9 mouse cellular contexts compared by ENCODE assay signal in the genomic region with DNA sequence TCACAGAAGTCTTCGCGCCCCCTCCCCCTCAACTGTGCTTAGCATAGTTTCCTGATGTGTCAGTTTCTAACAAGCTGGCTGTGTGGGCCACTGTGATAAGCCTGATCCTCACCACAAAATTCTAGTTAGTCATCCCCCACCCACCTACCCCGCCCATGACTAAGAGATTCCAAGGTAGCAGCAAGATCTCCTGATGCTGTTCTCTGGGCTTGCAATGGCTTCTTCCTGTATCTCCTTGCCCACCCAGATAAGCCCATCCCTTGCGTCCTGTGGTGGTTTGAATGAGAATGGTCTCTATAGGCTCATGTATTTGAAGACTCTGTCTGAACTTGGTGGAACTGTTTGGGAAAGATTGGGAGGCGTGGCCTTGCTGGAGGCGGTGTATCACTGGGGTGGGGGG. TPM values are rescaled to one million over a fixed set of nuclear protein-coding genes. Genes with fewer than 3 reads are reported as not detected.
DNase-seq lines count a peak whose midpoint lies in the region; ATAC-seq lines count a peak whose summit lies in the region.
"Had no signal": no experiment of that assay in that cellular context is flagged by ENCODE, and none has a peak within 500 bp of the region (broad histone marks: within the 10 kb centered on the region; RNA-seq: fewer than 3 reads in every experiment).

No protein-coding gene starts in this region.

- peaks cover 59% of the 10 kb centered on the region for H3K36me3 ChIP-seq in liver, embryonic 13.5 days
- peaks cover 8% of the 10 kb centered on the region; the same call in 1 of the 2 replicates for H3K36me3 ChIP-seq in hindbrain, embryonic 12.5 days
- no peaks in the 10 kb centered on the region for H3K36me3 ChIP-seq in midbrain, embryonic 16.5 days (ENCODE audit: control insufficient read depth, insufficient read depth, low read length)

- ATAC-seq in frontal cortex, adult (ENCODE audit: low TSS enrichment), result peak; percentile 60
- ATAC-seq in liver, embryonic 13.5 days (ENCODE audit: low read depth), result peak; percentile 86
- no peak for ATAC-seq in hindbrain, embryonic 12.5 days (ENCODE audit: low FRiP score)
- no peak for ATAC-seq in midbrain, embryonic 16.5 days

- H3K9me3 ChIP-seq in liver, embryonic 13.5 days (replicated peaks), result peaks cover 27% of the 10 kb centered on the region
- H3K9me3 ChIP-seq in hindbrain, embryonic 12.5 days (replicated peaks), result peaks cover 4% of the 10 kb centered on the region; the same call in 1 of the 2 replicates
- no peaks in the 10 kb centered on the region for H3K9me3 ChIP-seq in midbrain, embryonic 16.5 days (replicated peaks; ENCODE audit: control insufficient read depth, low read length, poor library complexity, severe bottlenecking)

- peak overlapping the region; percentile 58 for H3K4me2 ChIP-seq in liver, embryonic 13.5 days
- H3K4me2 ChIP-seq in hindbrain, embryonic 12.5 days (replicated peaks), result no peak overlapping the region
- no peak overlapping the region for H3K4me2 ChIP-seq in midbrain, embryonic 16.5 days (ENCODE audit: low read length)

- peak overlapping the region; percentile 12; the same call in 1 of the 2 replicates for H3K4me3 ChIP-seq in liver, embryonic 13.5 days (replicated peaks)
- no peak overlapping the region for H3K4me3 ChIP-seq in hindbrain, embryonic 12.5 days
- H3K4me3 ChIP-seq in midbrain, embryonic 16.5 days (ENCODE audit: low read depth, low read length), result no peak overlapping the region
- H3K4me3 ChIP-seq: midbrain, embryonic 10.5 days had no signal

- peaks cover 65% of the 10 kb centered on the region for H3K4me1 ChIP-seq in liver, embryonic 13.5 days (replicated peaks)
- peaks cover 8% of the 10 kb centered on the region; the same call in 1 of the 2 replicates for H3K4me1 ChIP-seq in hindbrain, embryonic 12.5 days
- peaks cover 8% of the 10 kb centered on the region for H3K4me1 ChIP-seq in midbrain, embryonic 16.5 days (ENCODE audit: control insufficient read depth, insufficient read depth, low read length)

- 52% methylated on average over 6 of the region's 6 CpGs for WGBS in liver, embryonic 13.5 days (ENCODE audit: insufficient replicate concordance)
- WGBS in hindbrain, embryonic 12.5 days, result 95% methylated on average over 6 of the region's 6 CpGs
- WGBS in midbrain, embryonic 16.5 days, result 99% methylated on average over 6 of the region's 6 CpGs

- peak overlapping the region; percentile 92 for H3K27ac ChIP-seq in liver, embryonic 13.5 days
- no peak overlapping the region for H3K27ac ChIP-seq in hindbrain, embryonic 12.5 days
- H3K27ac ChIP-seq in midbrain, embryonic 16.5 days (ENCODE audit: low read length), result no peak overlapping the region
- H3K27ac ChIP-seq: midbrain, embryonic 10.5 days had no signal

- DNase-seq in frontal cortex, postnatal 25 days (ENCODE audit: low spot score in 2 of 2), result no peak
- DNase-seq in 416B (ENCODE audit: low read depth), result peak; percentile 99
- peak; percentile 88 for DNase-seq in brain, adult 2 months (ENCODE audit: low read depth, low spot score)
- peak; percentile 83 for DNase-seq in liver, embryonic 13.5 days
- DNase-seq in gastrocnemius, adult 18-20 months (ENCODE audit: low spot score), result no peak

- no peaks in the 10 kb centered on the region for H3K27me3 ChIP-seq in liver, embryonic 13.5 days
- H3K27me3 ChIP-seq in hindbrain, embryonic 12.5 days, result no peaks in the 10 kb centered on the region
- no peaks in the 10 kb centered on the region for H3K27me3 ChIP-seq in midbrain, embryonic 16.5 days (ENCODE audit: control insufficient read depth, insufficient read depth, low read depth, low read length)

- no peak overlapping the region for H3K9ac ChIP-seq in liver, embryonic 13.5 days
- no peak overlapping the region for H3K9ac ChIP-seq in hindbrain, embryonic 12.5 days
- H3K9ac ChIP-seq in midbrain, embryonic 16.5 days (ENCODE audit: low read depth, low read length), result no peak overlapping the region

RNA-seq across cellular contexts. Expression of a gene that starts 18.4 kb away (rescaled TPM):
- polyA plus RNA-seq in liver, embryonic 13.5 days (2015; fragmentation: Nextera tagmentation; extraction: Ambion mirVana), result 5.2 and 5.7 TPM in 2 replicates
- 5.5 and 5.6 TPM in 2 replicates for polyA plus RNA-seq in hindbrain, embryonic 12.5 days (2016; fragmentation: Nextera tagmentation; extraction: Ambion mirVana)
- 8.0 and 8.8 TPM in 2 replicates for polyA plus RNA-seq in midbrain, embryonic 16.5 days (2015; fragmentation: Nextera tagmentation; extraction: Ambion mirVana)
- total RNA-seq in gastrocnemius, adult 18-20 months (2021), result 1 to 10 TPM in 1 of 2 experiments, under 1 TPM in 1; 0.98 to 1.5 TPM

RNA-seq across cellular contexts. Expression of a gene that starts 21.9 kb away (rescaled TPM):
- 8.3 and 8.7 TPM in 2 replicates for polyA plus RNA-seq in liver, embryonic 13.5 days (2015; fragmentation: Nextera tagmentation; extraction: Ambion mirVana)
- polyA plus RNA-seq in hindbrain, embryonic 12.5 days (2016; fragmentation: Nextera tagmentation; extraction: Ambion mirVana), result 53.4 and 61.0 TPM in 2 replicates
- polyA plus RNA-seq in midbrain, embryonic 16.5 days (2015; fragmentation: Nextera tagmentation; extraction: Ambion mirVana), result 102 and 107 TPM in 2 replicates
- total RNA-seq in gastrocnemius, adult 18-20 months (2021), result 1 to 10 TPM; 2.1 to 3.2 TPM

RNA-seq across cellular contexts. Expression of a gene that starts 22.3 kb away (rescaled TPM):
- 14.6 and 15.2 TPM in 2 replicates for polyA plus RNA-seq in liver, embryonic 13.5 days (2015; fragmentation: Nextera tagmentation; extraction: Ambion mirVana)
- 54.9 and 57.7 TPM in 2 replicates for polyA plus RNA-seq in hindbrain, embryonic 12.5 days (2016; fragmentation: Nextera tagmentation; extraction: Ambion mirVana)
- polyA plus RNA-seq in midbrain, embryonic 16.5 days (2015; fragmentation: Nextera tagmentation; extraction: Ambion mirVana), result 63.3 and 66.8 TPM in 2 replicates
- total RNA-seq in gastrocnemius, adult 18-20 months (2021), result 10 to 100 TPM; 20.2 to 26.0 TPM

RNA-seq across cellular contexts. Expression of a gene that starts 30.7 kb away (rescaled TPM):
- 23.1 and 24.0 TPM in 2 replicates for polyA plus RNA-seq in liver, embryonic 13.5 days (2015; fragmentation: Nextera tagmentation; extraction: Ambion mirVana)
- polyA plus RNA-seq in hindbrain, embryonic 12.5 days (2016; fragmentation: Nextera tagmentation; extraction: Ambion mirVana), result 4.5 and 5.1 TPM in 2 replicates
- 4.1 and 4.8 TPM in 2 replicates for polyA plus RNA-seq in midbrain, embryonic 16.5 days (2015; fragmentation: Nextera tagmentation; extraction: Ambion mirVana)
- 1 to 10 TPM; 7.0 to 9.4 TPM for total RNA-seq in gastrocnemius, adult 18-20 months (2021)

RNA-seq across cellular contexts. Expression of a gene that starts 32.4 kb away (rescaled TPM):
- 81.3 and 110 TPM in 2 replicates for polyA plus RNA-seq in liver, embryonic 13.5 days (2015; fragmentation: Nextera tagmentation; extraction: Ambion mirVana)
- polyA plus RNA-seq in hindbrain, embryonic 12.5 days (2016; fragmentation: Nextera tagmentation; extraction: Ambion mirVana), result 109 and 119 TPM in 2 replicates
- polyA plus RNA-seq in midbrain, embryonic 16.5 days (2015; fragmentation: Nextera tagmentation; extraction: Ambion mirVana), result 90.7 and 93.8 TPM in 2 replicates
- 10 to 100 TPM; 73.4 to 74.3 TPM for total RNA-seq in gastrocnemius, adult 18-20 months (2021)

Comparison
In these comparisons a context has a peak if more than half of its experiments do, and no peak if none do; other contexts are left out.
1. ATAC-seq: peak in frontal cortex, adult (single experiment) and liver, embryonic 13.5 days (single experiment); none in hindbrain, embryonic 12.5 days (single experiment) and midbrain, embryonic 16.5 days (single experiment).
2. DNase-seq: peak in 416B (single experiment), brain, adult 2 months (single experiment) and liver, embryonic 13.5 days (single experiment); none in frontal cortex, postnatal 25 days (0 of 2) and gastrocnemius, adult 18-20 months (single experiment).